Mouse (Mus musculus) layer of hippocampus, adult 6 months (tissue): ENCODE measurements around the gene Tktl2. TPM values are rescaled to one million over a fixed set of nuclear protein-coding genes. Genes with fewer than 3 reads are reported as not detected.

ENCODE experiments used
- long read RNA-seq, 2 experiments: library from polyadenylated mRNA; unstranded; transcript quantifications; one replicate each; pipeline ENCODE4 v2.0.0; 2019 to 2020
- polyA plus RNA-seq: library from polyadenylated mRNA; unstranded; fragments of <200 nt; fragmentation: Nextera tagmentation; gene quantifications from 2 replicates; pipeline ENCODE4 v1.2.3, GENCODE M21; 2021

Gene Tktl2
- polyA plus RNA-seq, result 0.05 TPM in 1 of 2 replicates, not detected in the other
- long read RNA-seq, experiment 1, result 0 reads
- long read RNA-seq, experiment 2, result 0 reads

GRCm38 (mm10) chr8:66511537-66511936 is at the start of gene Tktl2:
TSS of gene Tktl2 (plus strand) at chr8:66511756.

GRCm38 (mm10) chr8:66486084-66486763 is 25.3 kb upstream of the Tktl2 start, which contains the start of gene Tma16:
TSS of gene Tma16 (minus strand) at chr8:66486530.

Other genes starting within 250 kb of the Tktl2 start
- gene Tma16, start 25.2 kb upstream of the Tktl2 start, polyA plus RNA-seq, result 4.1 and 4.2 TPM in 2 replicates
- gene Npy5r, start 176.4 kb downstream of the Tktl2 start, polyA plus RNA-seq, result 7.5 and 8.5 TPM in 2 replicates
- gene Npy1r, start 185.4 kb downstream of the Tktl2 start, polyA plus RNA-seq, result 10.9 and 11.4 TPM in 2 replicates